Mouse (Mus musculus): ENCODE results near the gene Hdac10. TPM values are rescaled to one million over a fixed set of nuclear protein-coding genes. Genes with fewer than 3 reads are reported as not detected.

The Hdac10 gene
- total RNA-seq, 2 experiments from 2014 or later: 1.7 TPM; not detected in 1

DNA sequence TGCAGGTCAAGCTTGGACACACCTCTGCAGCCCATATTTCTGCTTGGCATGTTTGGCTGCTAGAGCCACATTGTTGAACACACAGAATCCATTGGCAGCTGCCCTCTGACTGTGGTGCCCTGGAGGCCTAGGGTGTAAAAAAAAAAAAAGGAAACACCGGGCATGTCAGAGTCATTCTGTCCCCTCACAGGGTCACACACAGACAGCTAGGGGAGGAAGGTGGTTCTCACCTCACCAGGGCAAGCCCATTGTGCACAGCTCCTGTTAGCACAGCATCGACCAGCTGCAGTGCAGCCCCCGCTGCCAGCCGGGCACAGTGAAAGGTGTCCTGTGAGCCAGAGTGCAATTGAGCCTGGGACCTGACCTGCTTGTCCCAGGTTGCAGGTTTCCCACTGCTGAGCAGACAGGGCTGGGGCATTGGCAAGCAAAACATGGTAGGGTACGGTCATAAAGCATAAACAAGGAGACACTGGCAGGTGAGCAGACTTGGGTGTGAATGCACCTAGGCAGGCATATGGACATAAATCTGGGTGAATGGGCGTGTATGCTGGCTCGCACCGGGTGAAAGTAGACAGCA, 1.0 kb downstream of the Hdac10 start:
- ATAC-seq (replicated peaks; ENCODE audit: low FRiP score, poor library complexity, severe bottlenecking): no peak

DNA sequence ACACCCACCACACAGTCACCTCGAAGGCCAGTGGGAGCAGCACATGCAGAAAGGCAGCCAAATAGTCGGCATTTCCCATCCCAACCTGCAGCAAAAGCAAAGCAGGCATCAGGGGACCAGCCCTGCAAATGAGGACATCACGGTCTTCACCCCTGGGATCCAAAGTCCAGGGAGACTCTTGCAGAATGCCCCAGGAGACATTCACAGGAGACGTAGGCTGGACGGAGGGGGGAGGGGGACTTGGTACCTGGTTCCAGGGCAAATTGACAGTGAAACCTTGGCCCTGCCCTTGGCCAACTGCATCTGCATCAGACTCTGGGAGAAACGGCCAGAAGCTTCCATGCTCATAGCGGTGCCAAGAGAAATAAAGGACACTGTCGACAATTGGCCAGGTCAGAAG, 1.9 kb downstream of the Hdac10 start:
- no peak for ATAC-seq (replicated peaks; ENCODE audit: low FRiP score, poor library complexity, severe bottlenecking)

GRCm38 (mm10) chr15:89125351-89125750, 3.1 kb downstream of the Hdac10 start:
- ATAC-seq (replicated peaks; ENCODE audit: low FRiP score, poor library complexity, severe bottlenecking): no peak

- ATAC-seq (replicated peaks; ENCODE audit: low FRiP score, poor library complexity, severe bottlenecking): no peak
Measured at GRCm38 (mm10) chr15:89124312-89124711, 4.2 kb downstream of the Hdac10 start.

- no peak for ATAC-seq (replicated peaks; ENCODE audit: low FRiP score, poor library complexity, severe bottlenecking)
Measured at GRCm38 (mm10) chr15:89123595-89123994, 4.9 kb downstream of the Hdac10 start.

- peak; percentile 91 for ATAC-seq (replicated peaks; ENCODE audit: low FRiP score, poor library complexity, severe bottlenecking)
Measured at GRCm38 (mm10) chr15:89122649-89123366, 5.7 kb downstream of the Hdac10 start, which contains the start of gene Tubgcp6. Tubgcp6 (minus strand) TSS chr15:89123112.

DNA sequence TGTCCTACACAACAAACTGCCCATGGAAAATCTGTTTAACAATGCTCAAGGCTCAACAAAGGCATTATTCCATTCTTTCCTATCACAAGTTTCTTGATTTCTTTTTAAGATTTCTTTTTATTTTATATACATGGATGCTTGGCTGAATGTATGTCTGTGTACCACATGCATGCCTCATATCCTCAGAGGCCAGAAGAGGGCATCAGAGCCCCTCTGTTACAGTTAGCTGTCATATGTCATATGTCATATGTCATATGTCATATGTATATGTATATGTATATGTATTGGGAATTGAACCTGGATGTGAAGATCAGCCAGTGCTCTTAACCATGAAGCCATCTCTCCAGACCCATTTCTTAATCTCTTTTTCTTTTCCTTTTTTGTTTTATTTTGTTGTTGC, 10.5 kb downstream of the Hdac10 start:
- no peak for ATAC-seq (replicated peaks; ENCODE audit: low FRiP score, poor library complexity, severe bottlenecking)

DNA sequence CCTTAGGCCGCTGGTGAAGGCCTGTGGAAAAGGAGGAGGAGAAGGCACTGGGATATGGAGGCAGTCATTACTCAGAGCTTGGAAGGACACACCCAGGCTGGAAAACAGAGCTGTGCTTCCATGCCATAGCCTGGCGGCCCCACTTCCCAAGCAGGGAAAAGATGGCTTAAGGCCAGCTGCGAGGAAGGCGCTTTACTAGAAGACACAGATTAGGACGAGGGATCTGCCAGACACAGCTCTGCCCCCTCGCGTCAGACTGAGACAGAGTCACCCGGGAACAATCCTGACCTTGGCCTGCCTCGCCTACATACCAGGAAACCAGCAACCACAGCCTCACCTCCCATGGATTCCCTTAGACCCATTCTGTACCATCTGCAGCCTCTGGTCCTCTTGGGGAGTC, 18.4 kb downstream of the Hdac10 start:
- ATAC-seq (replicated peaks; ENCODE audit: low FRiP score, poor library complexity, severe bottlenecking): no peak

- ATAC-seq (replicated peaks; ENCODE audit: low FRiP score, poor library complexity, severe bottlenecking): no peak
Measured at GRCm38 (mm10) chr15:89106976-89107375, 21.5 kb downstream of the Hdac10 start.

- ATAC-seq (replicated peaks; ENCODE audit: low FRiP score, poor library complexity, severe bottlenecking): no peak
Measured at GRCm38 (mm10) chr15:89106073-89106472, 22.4 kb downstream of the Hdac10 start.

- ATAC-seq (replicated peaks; ENCODE audit: low FRiP score, poor library complexity, severe bottlenecking): no peak
Measured at GRCm38 (mm10) chr15:89104425-89104824, 24.1 kb downstream of the Hdac10 start.

DNA sequence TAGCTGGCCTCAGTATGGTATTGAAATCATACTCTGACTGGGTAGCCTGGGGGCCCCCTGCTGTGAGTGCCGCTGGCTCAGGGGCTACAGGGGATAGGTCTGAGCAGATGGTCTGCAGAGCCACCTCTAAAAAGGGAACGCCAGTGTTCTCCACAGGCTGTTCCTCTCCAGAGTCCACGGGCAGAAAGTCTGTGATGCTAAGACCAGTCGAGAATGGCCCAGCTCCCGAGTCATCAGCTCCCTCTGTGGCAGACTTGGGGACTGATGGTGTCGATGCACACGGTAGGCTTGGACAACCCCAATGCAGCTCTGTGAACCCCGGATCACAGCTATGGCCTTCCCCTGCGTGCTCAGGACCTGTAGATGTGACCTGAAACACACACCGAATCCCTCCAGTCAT, 24.6 kb downstream of the Hdac10 start:
- ATAC-seq (replicated peaks; ENCODE audit: low FRiP score, poor library complexity, severe bottlenecking): no peak

DNA sequence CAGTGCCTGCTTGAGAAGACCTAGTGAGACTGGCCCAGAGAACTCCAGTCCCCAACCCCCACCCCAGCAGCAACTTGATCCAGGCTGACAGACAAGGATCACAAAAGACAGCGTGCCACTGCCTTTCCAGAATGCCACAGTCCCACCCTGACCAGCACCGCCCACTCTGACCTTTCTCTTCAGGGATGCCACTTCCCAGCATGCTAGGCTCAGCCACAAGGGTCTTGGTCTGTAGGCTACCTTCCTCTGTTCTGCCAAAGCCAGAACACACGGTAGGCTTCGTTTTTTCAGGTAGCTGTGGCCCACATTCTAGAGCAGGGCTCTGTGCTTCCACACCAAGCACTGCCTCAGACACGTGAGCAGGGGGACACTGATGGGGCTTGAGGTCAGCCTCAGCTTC, 25.9 kb downstream of the Hdac10 start:
- ATAC-seq (replicated peaks; ENCODE audit: low FRiP score, poor library complexity, severe bottlenecking): no peak

- ATAC-seq (replicated peaks; ENCODE audit: low FRiP score, poor library complexity, severe bottlenecking): no peak
Measured at GRCm38 (mm10) chr15:89100823-89101222, 27.7 kb downstream of the Hdac10 start.

DNA sequence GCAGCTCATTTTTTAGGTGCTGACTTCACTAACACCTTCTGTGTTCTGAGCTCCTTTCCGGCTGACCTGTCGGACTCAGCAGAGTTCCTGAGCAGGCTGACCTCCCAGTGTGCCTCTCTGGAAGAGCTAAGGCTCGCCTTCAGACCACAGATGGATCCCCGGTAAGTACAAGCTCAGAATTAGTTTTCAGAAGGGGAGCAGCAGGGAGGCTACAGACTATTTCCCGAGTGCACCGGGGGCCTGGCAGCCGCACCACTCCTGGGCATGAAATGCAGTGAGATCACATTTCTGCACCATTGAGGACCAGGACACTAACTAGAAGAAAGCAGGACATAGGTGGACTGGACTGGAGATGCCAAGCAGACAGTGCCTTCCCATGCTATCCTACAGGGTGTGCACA, 29.9 kb downstream of the Hdac10 start:
- no peak for ATAC-seq (replicated peaks; ENCODE audit: low FRiP score, poor library complexity, severe bottlenecking)

- ATAC-seq (replicated peaks; ENCODE audit: low FRiP score, poor library complexity, severe bottlenecking): no peak
Measured at GRCm38 (mm10) chr15:89097450-89097849, 31.1 kb downstream of the Hdac10 start.

DNA sequence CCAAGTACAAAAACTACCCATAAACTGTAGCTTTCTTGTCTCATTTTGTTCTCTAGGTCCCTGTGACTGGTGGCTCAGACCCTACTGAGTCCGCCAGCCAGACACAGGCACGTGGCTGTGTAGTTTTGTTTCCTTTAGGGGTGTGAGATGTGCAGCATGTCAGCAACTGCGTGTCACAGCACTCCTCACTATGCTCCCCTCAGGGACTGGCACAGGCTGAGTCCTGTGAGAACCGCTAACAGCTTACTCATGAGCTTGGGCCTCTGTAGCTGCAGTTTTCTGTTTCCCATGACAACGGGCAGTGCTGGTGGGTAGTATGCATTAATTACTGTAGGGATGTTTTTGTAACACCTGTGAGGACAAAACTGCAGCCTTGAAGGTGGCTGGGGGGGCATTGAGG, 36.3 kb downstream of the Hdac10 start:
- ATAC-seq (replicated peaks; ENCODE audit: low FRiP score, poor library complexity, severe bottlenecking): no peak

- no peak for ATAC-seq (replicated peaks; ENCODE audit: low FRiP score, poor library complexity, severe bottlenecking)
Measured at GRCm38 (mm10) chr15:89090662-89091061, 37.8 kb downstream of the Hdac10 start.

DNA sequence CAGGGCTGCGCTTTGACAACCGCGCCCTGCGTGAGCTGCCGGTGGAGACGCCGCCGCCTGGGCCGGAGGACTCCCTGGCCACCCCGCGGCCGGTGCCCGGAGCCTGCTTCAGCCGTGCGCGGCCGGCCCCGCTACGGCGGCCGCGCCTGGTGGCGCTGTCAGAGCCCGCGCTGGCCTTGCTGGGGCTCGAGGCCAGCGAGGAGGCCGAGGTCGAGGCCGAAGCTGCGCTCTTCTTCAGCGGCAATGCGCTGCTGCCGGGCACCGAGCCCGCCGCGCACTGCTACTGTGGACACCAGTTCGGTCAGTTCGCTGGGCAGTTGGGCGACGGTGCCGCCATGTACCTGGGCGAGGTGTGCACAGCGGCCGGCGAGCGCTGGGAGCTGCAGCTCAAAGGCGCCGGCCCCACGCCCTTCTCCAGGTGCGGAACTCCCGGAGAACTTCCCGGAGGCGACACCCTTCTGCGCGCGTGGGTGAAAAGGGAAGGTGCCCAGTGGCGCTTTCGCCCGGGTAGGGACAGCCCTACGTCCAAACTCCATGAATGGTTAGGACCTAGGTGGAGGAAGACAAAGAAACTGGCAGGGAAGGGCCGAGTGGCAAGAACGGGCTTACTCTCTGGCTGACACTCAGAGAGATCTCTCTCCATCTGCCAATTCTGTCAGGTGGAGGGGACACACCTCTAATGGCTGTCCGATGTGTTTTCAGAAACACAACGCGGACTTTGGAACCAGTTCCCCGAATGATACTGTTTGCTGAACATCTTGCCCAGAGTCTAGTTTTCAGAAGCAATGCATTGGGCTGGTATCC, 39.0 kb downstream of the Hdac10 start:
- 0 out of 2 replicates have a peak, but pooled peaks have one; percentile 25 for ATAC-seq (replicated peaks; ENCODE audit: low FRiP score, poor library complexity, severe bottlenecking)

DNA sequence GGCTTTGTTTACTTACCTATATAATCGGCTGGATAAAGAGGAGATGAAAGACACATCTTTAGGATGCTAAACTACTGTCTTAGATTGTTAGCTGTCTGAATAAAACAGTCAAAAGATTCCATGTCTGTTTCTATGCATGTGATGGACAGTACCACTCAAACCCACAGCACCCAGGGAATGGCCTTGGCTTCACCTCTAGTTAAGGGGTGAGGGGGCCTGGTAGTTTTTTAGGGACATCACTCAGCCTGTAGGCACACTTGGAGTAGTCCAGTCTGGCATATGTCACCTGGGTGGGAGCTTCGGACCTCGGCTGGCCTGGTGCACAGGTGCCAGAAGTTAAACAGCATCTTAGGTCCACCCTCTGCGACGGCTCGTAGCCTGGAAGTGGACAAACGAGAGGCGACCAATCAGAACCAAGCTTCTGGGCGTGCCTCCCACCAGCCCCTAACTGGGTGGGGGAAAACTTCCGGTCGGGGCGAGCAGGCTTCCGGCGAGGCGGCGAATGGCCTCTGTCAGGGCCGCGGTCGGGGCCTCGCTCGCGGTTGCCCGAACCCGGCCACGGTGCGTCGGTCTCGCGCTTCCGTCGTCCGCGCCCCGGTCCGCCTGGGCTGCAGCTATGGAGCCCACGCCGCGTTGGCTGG, 39.8 kb downstream of the Hdac10 start, which contains the start of gene Selenoo:
Selenoo (plus strand) TSS at position 478 of the 641 bp plus-strand sequence.
- ATAC-seq (replicated peaks; ENCODE audit: low FRiP score, poor library complexity, severe bottlenecking): peak; percentile 97

Measured in erythroblast, adult 5-6 weeks (primary cell).